Mouse (Mus musculus) ES-Bruce4 (cell line): ENCODE data around the gene Pcbp2.

Source experiments
- CTCF ChIP-seq: IDR thresholded peaks from one replicate; pipeline ENCODE4 v1.8.1; 2011; ENCODE audit warnings: low read depth, low read length
- EP300 ChIP-seq: IDR thresholded peaks from 2 replicates; pipeline ENCODE4 v1.6.1; 2011; ENCODE audit warnings: low read depth, low read length; ENCODE audit not compliant: insufficient read depth
- POLR2A ChIP-seq: IDR thresholded peaks from one replicate; pipeline ENCODE4 v1.8.1; 2011; ENCODE audit warnings: low read length; ENCODE audit not compliant: insufficient read depth

DNA sequence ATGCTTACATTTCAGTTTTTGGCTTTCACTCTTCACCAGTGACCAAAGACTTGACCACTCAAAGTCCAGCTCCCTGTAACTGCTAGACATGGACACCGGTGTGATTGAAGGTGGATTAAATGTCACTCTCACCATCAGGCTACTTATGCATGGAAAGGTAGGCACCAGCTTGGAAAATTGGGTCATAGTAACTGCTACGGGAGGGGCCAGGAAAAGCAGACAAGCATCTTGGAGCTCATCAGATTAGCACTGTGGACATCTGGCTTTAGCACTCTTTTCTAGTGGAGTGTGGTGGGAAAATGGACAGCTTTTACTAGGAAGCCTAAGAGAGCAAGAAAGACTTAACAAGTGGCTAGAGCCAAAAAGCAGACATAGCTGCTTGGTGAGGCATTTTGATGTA, 2.9 kb downstream of the Pcbp2 start:
- no peak for TF ChIP-seq EP300
- no peak for TF ChIP-seq CTCF
- no peak for TF ChIP-seq POLR2A
